Mouse (Mus musculus) E14TG2a.4 (cell line): ENCODE results near the gene Plpp1.

ENCODE experiments used
- CTCF ChIP-seq: conservative IDR thresholded peaks from 2 replicates; pipeline ENCODE4 v1.5.1; 2014; ENCODE audit warnings: low read length
- NANOG ChIP-seq: IDR thresholded peaks from 2 replicates; pipeline ENCODE4 v1.6.1; 2014; ENCODE audit warnings: borderline replicate concordance, low read length, mixed read lengths

- no peak for TF ChIP-seq CTCF
- no peak for TF ChIP-seq NANOG
Measured at GRCm38 (mm10) chr13:112871500-112872266, 71.1 kb downstream of the Plpp1 start.
